Mouse (Mus musculus) spleen, adult 2 months (tissue): Measurements from ENCODE around the gene Cep170. TPM values are rescaled to one million over a fixed set of nuclear protein-coding genes. Genes with fewer than 3 reads are reported as not detected.

ENCODE experiments used
- DNase-seq, 2 experiments: peaks; one replicate each; pipeline versions ENCODE4 v3.0.0 to v3.0.0-alpha.2; 2012 to 2021; ENCODE audit warnings: low spot score in 2 of 2, low read depth in 1 of 2
- H3K27ac ChIP-seq: fragments of 200-500 bp; 2 replicates; pipeline ENCODE4 v1.5.1; 2012; ENCODE audit warnings: low read length, inconsistent platforms; ENCODE audit not compliant: insufficient read depth
- H3K27me3 ChIP-seq: fragments of 200-500 bp; 2 replicates; pipeline ENCODE4 v1.6.1; 2012; ENCODE audit warnings: mild to moderate bottlenecking, moderate library complexity, low read length, inconsistent platforms; ENCODE audit not compliant: control insufficient read depth, insufficient read depth
- H3K36me3 ChIP-seq: fragments of 200-500 bp; 2 replicates; pipeline ENCODE4 v1.6.1; 2012; ENCODE audit warnings: mild to moderate bottlenecking, low read length, inconsistent platforms; ENCODE audit not compliant: control insufficient read depth, insufficient read depth
- H3K4me1 ChIP-seq: fragments of 200-500 bp; 2 replicates; pipeline ENCODE4 v1.6.1; 2011; ENCODE audit warnings: inconsistent platforms; ENCODE audit not compliant: control insufficient read depth, insufficient read depth, insufficient read length
- H3K4me3 ChIP-seq: fragments of 200-500 bp; 2 replicates; pipeline ENCODE4 v1.5.1; 2011; ENCODE audit warnings: mild to moderate bottlenecking, inconsistent platforms; ENCODE audit not compliant: insufficient read depth, insufficient read length; ENCODE audit errors: extremely low read depth
- CTCF ChIP-seq: fragments of 200-500 bp; IDR thresholded peaks from 2 replicates; pipeline ENCODE4 v1.5.1; 2011; ENCODE audit warnings: mild to moderate bottlenecking, inconsistent platforms; ENCODE audit not compliant: insufficient read depth, insufficient read length, insufficient replicate concordance; ENCODE audit errors: extremely low read depth
- POLR2A ChIP-seq: fragments of 200-500 bp; IDR thresholded peaks from 2 replicates; pipeline ENCODE4 v1.6.1; 2011; ENCODE audit warnings: low read depth, low read length, inconsistent platforms
- WGBS: fragments of 180-500 bp; shearing (Covaris S2); methylation state at CpG from one replicate; pipeline ENCODE4 v1.1.7; 2018; 5-methylcytosine and 5-hydroxymethylcytosine counted together
- polyA plus RNA-seq: library from polyadenylated mRNA; depleted of rRNA; stranded (reverse); fragments of >200 nt; gene quantifications from 2 replicates; pipeline ENCODE4 v1.2.3, GENCODE M21; 2012

Gene Cep170
- polyA plus RNA-seq, 1 experiment: 4.8 TPM

- H3K4me3 ChIP-seq: peak within 1 kb of the TSS; percentile 70
- under 1% methylated on average over 25 of the region's 25 CpGs for WGBS
- DNase-seq: peak; percentile 91
- TF ChIP-seq CTCF: no peak
- TF ChIP-seq POLR2A: peak; percentile 26; the same call in 1 of the 2 replicates
- H3K36me3 ChIP-seq: no peaks in the 10 kb centered on the region
- peak within 1 kb of the TSS; percentile 83 for H3K27ac ChIP-seq
- H3K27me3 ChIP-seq: no peaks in the 10 kb centered on the region
- H3K4me1 ChIP-seq: peaks cover 12% of the 10 kb centered on the region
These were observed 760 bp upstream of the Cep170 start, which contains the start of gene Sdccag8 for GRCm38 (mm10) chr1:176814591-176815062. Gene Sdccag8 (plus strand): TSS chr1:176814660.

DNA sequence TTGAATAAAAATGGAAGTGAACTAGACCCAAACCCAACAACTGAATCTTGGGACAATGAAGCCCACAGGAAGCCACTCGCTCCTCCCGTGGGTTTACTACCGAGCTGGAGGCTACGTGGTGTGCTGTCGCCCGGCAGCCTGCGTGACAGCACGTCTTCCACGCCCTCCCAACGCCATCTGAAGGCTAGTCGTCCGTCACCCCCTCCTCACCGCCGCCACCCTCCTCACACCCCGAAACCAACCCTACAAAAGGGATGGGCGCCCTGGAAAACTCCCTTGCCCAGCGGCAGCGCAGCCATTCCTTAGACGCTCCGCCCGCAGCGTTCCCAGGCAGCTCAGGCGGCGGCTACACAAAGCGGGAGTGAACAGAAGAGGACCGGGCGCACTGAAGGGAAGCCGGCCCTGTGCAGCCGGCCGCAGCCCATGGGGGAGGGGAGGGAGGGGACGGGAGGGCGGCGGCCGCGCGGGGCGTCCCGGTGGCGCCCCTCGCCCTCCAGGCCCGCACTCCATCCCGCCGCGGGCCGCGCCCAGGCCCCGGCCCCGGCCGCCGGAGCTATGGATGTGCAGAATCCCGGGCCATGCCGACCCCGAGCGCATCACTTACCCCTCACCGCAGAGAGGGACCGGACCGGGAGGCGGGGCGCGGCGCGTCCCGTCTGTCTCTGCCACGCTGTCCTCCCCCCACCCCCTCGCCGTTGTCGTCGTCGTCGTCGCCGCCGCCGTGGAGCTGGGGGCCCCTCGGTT is 403 bp downstream of the Cep170 start:
- H3K27me3 ChIP-seq: no peaks in the 10 kb centered on the region
- peak overlapping the region; percentile 70 for H3K4me3 ChIP-seq
- under 1% methylated on average over 74 of the region's 75 CpGs for WGBS
- H3K27ac ChIP-seq: peak overlapping the region; percentile 83
- no peak for TF ChIP-seq CTCF
- no peak for TF ChIP-seq POLR2A
- peaks cover 8% of the 10 kb centered on the region for H3K4me1 ChIP-seq
- DNase-seq: peak in 1 of 2 experiments; percentile 42
- H3K36me3 ChIP-seq: no peaks in the 10 kb centered on the region

- no peak for DNase-seq
- H3K27ac ChIP-seq: peak overlapping the region; percentile 83
- H3K36me3 ChIP-seq: no peaks in the 10 kb centered on the region
- TF ChIP-seq POLR2A (no peak), CTCF (no peak)
- peaks cover 6% of the 10 kb centered on the region for H3K4me1 ChIP-seq
- peak overlapping the region; percentile 70 for H3K4me3 ChIP-seq
- 14% methylated on average over 11 of the region's 11 CpGs for WGBS
- H3K27me3 ChIP-seq: no peaks in the 10 kb centered on the region
These were observed 1.2 kb downstream of the Cep170 start for GRCm38 (mm10) chr1:176812491-176813291.

DNA sequence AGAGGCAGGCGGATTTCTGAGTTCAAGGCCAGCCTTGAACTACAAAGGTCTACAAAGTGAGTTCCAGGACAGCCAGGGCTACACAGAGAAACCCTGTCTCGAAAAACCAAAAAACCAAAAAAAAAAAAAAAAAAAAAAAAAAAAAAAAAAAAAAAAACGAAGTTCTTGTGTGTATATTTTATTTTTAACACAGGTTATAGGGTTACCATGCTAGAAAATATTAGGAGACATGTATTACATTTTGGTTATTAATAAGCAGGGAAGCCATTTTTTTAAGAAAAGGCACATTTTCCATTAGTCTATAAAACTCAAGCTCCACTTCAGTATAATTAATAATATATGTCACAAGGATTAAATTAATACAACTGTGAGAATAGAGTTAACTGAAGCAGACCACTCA is 2.0 kb downstream of the Cep170 start:
- peaks cover 6% of the 10 kb centered on the region for H3K4me1 ChIP-seq
- no peak for TF ChIP-seq POLR2A
- H3K27ac ChIP-seq: no peak overlapping the region
- 70% methylated on average over 3 of the region's 3 CpGs for WGBS
- H3K4me3 ChIP-seq: no peak overlapping the region
- H3K27me3 ChIP-seq: no peaks in the 10 kb centered on the region
- no peaks in the 10 kb centered on the region for H3K36me3 ChIP-seq
- no peak for DNase-seq

DNA sequence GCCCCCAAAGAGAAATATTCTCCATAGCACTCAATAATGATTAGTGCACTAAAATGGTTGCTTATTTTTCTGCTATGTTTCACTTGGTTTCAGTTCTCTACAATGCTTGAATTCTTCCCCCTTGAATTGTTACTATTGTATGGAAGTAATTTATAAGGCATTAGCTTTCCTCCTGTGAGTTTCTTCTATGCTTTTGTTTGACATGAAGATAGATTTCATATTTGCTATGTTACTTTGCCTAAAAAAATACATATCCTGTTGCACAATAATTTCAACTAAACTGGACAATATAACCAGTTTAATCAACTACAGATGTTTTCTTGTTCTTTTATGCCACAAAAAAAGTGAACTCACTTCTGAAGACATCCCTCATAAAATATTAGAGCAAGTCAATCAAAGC is 3.7 kb downstream of the Cep170 start:
- Histone ChIP-seq H3K4me3 (no peak overlapping the region), H3K27me3 (no peaks in the 10 kb centered on the region), H3K4me1 (peaks cover 6% of the 10 kb centered on the region), H3K36me3 (no peaks in the 10 kb centered on the region), H3K27ac (no peak overlapping the region)
- TF ChIP-seq CTCF (no peak), POLR2A (no peak)
- no peak for DNase-seq

DNA sequence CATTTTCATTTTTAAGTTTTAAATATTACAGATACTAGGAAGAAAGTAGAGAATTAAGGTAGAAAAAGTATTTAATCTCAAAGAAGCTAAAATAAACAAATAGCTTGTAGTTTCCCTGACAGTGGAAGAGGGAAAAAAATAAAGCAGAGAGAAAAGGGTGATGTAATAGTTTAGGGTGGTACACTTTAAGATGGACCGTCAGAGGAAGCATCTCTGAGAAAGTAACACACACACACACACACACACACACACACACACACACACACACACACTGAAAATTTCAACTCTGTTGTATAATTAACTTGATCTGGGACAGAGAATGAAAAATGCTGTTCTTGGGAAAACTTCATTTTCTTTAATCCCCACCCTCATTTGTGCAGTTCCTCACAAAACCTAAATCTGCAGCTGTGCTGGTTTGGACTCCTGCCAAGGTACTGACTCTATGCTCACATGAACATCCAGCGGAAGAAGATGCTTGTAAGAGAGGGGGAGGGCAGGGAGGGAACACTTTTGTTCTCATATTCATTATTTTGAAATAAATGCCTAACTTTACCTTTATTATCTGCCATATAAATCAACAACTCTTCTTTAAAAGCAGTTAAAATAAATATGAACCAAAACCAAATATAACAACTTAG is 13.0 kb downstream of the Cep170 start:
- 6% methylated on average over 2 of the region's 2 CpGs for WGBS
- H3K27ac ChIP-seq: peak overlapping the region; percentile 38; the same call in 1 of the 2 replicates
- no peaks in the 10 kb centered on the region for H3K27me3 ChIP-seq
- H3K4me1 ChIP-seq: peaks cover 2% of the 10 kb centered on the region; the same call in 1 of the 2 replicates
- TF ChIP-seq POLR2A (no peak), CTCF (no peak)
- no peak overlapping the region for H3K4me3 ChIP-seq
- peak; percentile 77 to 83 for DNase-seq
- no peaks in the 10 kb centered on the region for H3K36me3 ChIP-seq
